Mouse (Mus musculus) liver, embryonic 14.5 days (tissue): ENCODE results near the gene Slc3a2. TPM values are rescaled to one million over a fixed set of nuclear protein-coding genes. Genes with fewer than 3 reads are reported as not detected.
"Not testable (repeated sequence)": the region's sequence is repeated elsewhere in the genome, so short reads cannot be mapped to it uniquely, and the experiment has no call there.

Experiments
- ATAC-seq: fragments of 200-750 bp; cut with Nextera tagmentation; 2 replicates; pipeline ENCODE4 v1.8.0; 2017; ENCODE audit warnings: moderate number of reproducible peaks, mild to moderate bottlenecking, moderate library complexity; ENCODE audit not compliant: insufficient read depth
- DNase-seq, 3 experiments: peaks; one replicate each; pipeline ENCODE4 v3.0.0-alpha.2; 2012 to 2013; ENCODE audit warnings: low read depth in 3 of 3, low spot score in 3 of 3
- H3K27ac ChIP-seq: fragments of 300-500 bp; sonication (generic); 2 replicates; pipeline ENCODE4 v1.5.1; 2014; ENCODE audit warnings: moderate library complexity, mild to moderate bottlenecking, control low read depth, inconsistent platforms
- H3K27me3 ChIP-seq: fragments of 300-500 bp; sonication (generic); 2 replicates; pipeline ENCODE4 v1.6.1; 2014; ENCODE audit warnings: mild to moderate bottlenecking, low read length, moderate library complexity; ENCODE audit not compliant: control insufficient read depth, insufficient read depth
- H3K36me3 ChIP-seq: fragments of 300-500 bp; sonication (generic); replicated peaks from 2 replicates; pipeline ENCODE4 v1.6.1; 2014; ENCODE audit warnings: low read depth; ENCODE audit not compliant: control insufficient read depth, insufficient read depth
- H3K4me1 ChIP-seq, 2 experiments: fragments of 200-500 bp in 1 of 2; fragments of 300-500 bp in 1 of 2; sonication (generic) in 1 of 2; replicated peaks; 2 replicates each; pipeline ENCODE4 v1.6.1; 2012 to 2014; ENCODE audit warnings: antibody characterized with exemption in 1 of 2, inconsistent platforms in 1 of 2, low read length in 1 of 2; ENCODE audit not compliant: control insufficient read depth in 2 of 2, insufficient read depth in 2 of 2
- H3K4me2 ChIP-seq: fragments of 300-500 bp; sonication (generic); 2 replicates; pipeline ENCODE4 v1.6.1; 2014; ENCODE audit warnings: low read depth, mild to moderate bottlenecking, control low read depth, moderate library complexity
- H3K4me3 ChIP-seq, 2 experiments: fragments of 200-500 bp in 1 of 2; fragments of 300-500 bp in 1 of 2; sonication (generic) in 1 of 2; 2 replicates each; pipeline ENCODE4 v1.5.1; 2012 to 2014; ENCODE audit warnings: low read depth in 2 of 2, low read length in 2 of 2, mild to moderate bottlenecking in 2 of 2, control low read depth in 1 of 2, inconsistent platforms in 1 of 2, moderate library complexity in 1 of 2; ENCODE audit not compliant: insufficient read depth in 1 of 2
- H3K9ac ChIP-seq: fragments of 300-500 bp; sonication (generic); replicated peaks from 2 replicates; pipeline ENCODE4 v1.6.1; 2014; ENCODE audit warnings: mild to moderate bottlenecking, control low read depth, moderate library complexity
- H3K9me3 ChIP-seq: fragments of 300-500 bp; sonication (generic); 2 replicates; pipeline ENCODE4 v1.6.1; 2016; ENCODE audit warnings: low read length, mixed read lengths; ENCODE audit not compliant: control insufficient read depth
- CTCF ChIP-seq: IDR thresholded peaks from 2 replicates; pipeline ENCODE4 v1.5.1; 2016; ENCODE audit warnings: antibody characterized with exemption, low read depth, control low read depth
- EP300 ChIP-seq: IDR thresholded peaks from 2 replicates; pipeline ENCODE4 v1.6.1; 2016; ENCODE audit warnings: antibody characterized with exemption, low read depth
- WGBS: fragments of 180-500 bp; shearing (Covaris S2); extraction: QIAGEN DNeasy Blood & Tissue Kit; methylation state at CpG from one replicate; pipeline ENCODE4 v1.1.7; 2014; ENCODE audit not compliant: insufficient replicate concordance; 5-methylcytosine and 5-hydroxymethylcytosine counted together
- polyA plus RNA-seq, 2 experiments: library from polyadenylated mRNA; depleted of rRNA in 1 of 2; stranded (reverse) in 1 of 2; unstranded in 1 of 2; fragments of >200 nt; fragmentation: Nextera tagmentation in 1 of 2; extraction: Ambion mirVana in 1 of 2; gene quantifications; 2 replicates each; pipeline versions ENCODE4 v1.2.1 to v1.2.3; 2012 to 2014

Gene Slc3a2
- polyA plus RNA-seq, 2 experiments, result 82.2 to 89.1 TPM

- H3K27ac ChIP-seq, result peak overlapping the region; percentile 96
- no peak for ATAC-seq
- no peak for TF ChIP-seq CTCF
- no peak for TF ChIP-seq EP300
- peak overlapping the region; percentile 97 to 98 for H3K4me3 ChIP-seq
- H3K9me3 ChIP-seq, result no peaks in the 10 kb centered on the region
- peak overlapping the region; percentile 87 for H3K4me2 ChIP-seq
- H3K27me3 ChIP-seq, result no peaks in the 10 kb centered on the region
- DNase-seq, result no peak
- peaks cover 34% of the 10 kb centered on the region for H3K36me3 ChIP-seq
- peaks cover 17 to 26% of the 10 kb centered on the region in 2 experiments for H3K4me1 ChIP-seq
- under 1% methylated on average over 20 of the region's 20 CpGs for WGBS
- H3K9ac ChIP-seq, result peak overlapping the region; percentile 100
Observed at GRCm38 (mm10) chr19:8723574-8724346, 591 bp upstream of the Slc3a2 start.

DNA sequence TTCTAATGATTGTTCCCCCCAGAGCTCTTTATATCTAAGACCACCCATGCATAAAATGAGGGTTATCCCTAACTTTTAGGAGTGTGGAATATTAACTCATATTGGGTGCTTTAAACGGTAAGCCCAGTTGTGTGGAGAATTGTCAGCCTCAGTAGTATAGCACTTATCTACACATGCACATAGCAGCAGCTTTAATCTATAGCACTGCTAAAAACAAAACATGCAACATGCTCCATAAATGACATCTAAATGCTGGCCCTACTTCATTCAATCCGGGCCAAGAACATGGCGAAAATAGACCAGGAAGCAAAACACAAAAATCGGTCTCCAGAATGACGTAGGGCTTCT, 636 bp downstream of the Slc3a2 start:
- DNase-seq (no peak), ATAC-seq (peak; percentile 7; the same call in 1 of the 2 replicates)
- Histone ChIP-seq H3K9me3 (no peaks in the 10 kb centered on the region), H3K27ac (peak overlapping the region; percentile 94), H3K36me3 (peaks cover 34% of the 10 kb centered on the region), H3K9ac (peak overlapping the region; percentile 81), H3K4me2 (peak overlapping the region; percentile 97), H3K4me1 (peaks cover 20 to 27% of the 10 kb centered on the region in 2 experiments), H3K27me3 (no peaks in the 10 kb centered on the region), H3K4me3 (peak overlapping the region; percentile 79 to 97)
- TF ChIP-seq EP300 (no peak), CTCF (no peak)
- under 1% methylated on average over 5 of the region's 5 CpGs for WGBS

- H3K9ac ChIP-seq, result peak overlapping the region; percentile 81
- no peak for DNase-seq
- H3K4me2 ChIP-seq, result peak overlapping the region; percentile 97
- H3K9me3 ChIP-seq, result no peaks in the 10 kb centered on the region
- peak overlapping the region; percentile 79 to 97 for H3K4me3 ChIP-seq
- no peaks in the 10 kb centered on the region for H3K27me3 ChIP-seq
- ATAC-seq, result no peak
- H3K36me3 ChIP-seq, result peaks cover 33% of the 10 kb centered on the region
- no peak for TF ChIP-seq EP300
- 37% methylated on average over 4 of the region's 4 CpGs for WGBS
- peaks cover 24 to 32% of the 10 kb centered on the region in 2 experiments for H3K4me1 ChIP-seq
- H3K27ac ChIP-seq, result peak overlapping the region; percentile 94
Observed at GRCm38 (mm10) chr19:8722021-8722420, 1.1 kb downstream of the Slc3a2 start.

DNA sequence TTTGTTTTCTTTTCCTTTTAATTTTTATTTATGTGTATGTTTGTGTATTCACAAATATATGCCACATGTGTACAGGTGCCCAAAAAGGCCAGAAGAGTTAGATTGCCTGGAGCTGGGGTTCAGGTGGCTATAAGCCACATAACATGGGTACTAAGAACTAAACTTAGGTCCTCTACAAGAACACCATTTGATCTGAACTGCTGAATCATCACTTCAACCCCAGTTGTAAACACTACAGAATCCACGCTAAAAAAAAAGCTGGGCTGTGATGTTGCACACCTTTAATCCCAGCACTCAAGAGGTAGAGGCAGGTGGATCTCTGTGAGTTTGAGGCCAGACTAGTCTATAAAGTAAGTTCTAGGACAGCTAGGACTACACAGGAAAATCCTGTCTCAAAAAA, 1.8 kb downstream of the Slc3a2 start:
- peaks cover 29 to 37% of the 10 kb centered on the region in 2 experiments for H3K4me1 ChIP-seq
- peak overlapping the region; percentile 81 for H3K9ac ChIP-seq
- no peaks in the 10 kb centered on the region for H3K27me3 ChIP-seq
- H3K36me3 ChIP-seq, result peaks cover 26% of the 10 kb centered on the region
- H3K27ac ChIP-seq, result peak overlapping the region; percentile 94
- no peak for TF ChIP-seq CTCF
- no peak for TF ChIP-seq EP300
- ATAC-seq, result no peak
- DNase-seq, result no peak
- peak overlapping the region; percentile 79 to 97; a peak in 3 of 4 replicates for H3K4me3 ChIP-seq
- peak overlapping the region; percentile 97 for H3K4me2 ChIP-seq
- no peaks in the 10 kb centered on the region for H3K9me3 ChIP-seq
- WGBS, result 35% methylated on average over 1 of the region's 1 CpGs

- H3K4me2 ChIP-seq, H3K9ac ChIP-seq, H3K4me3 ChIP-seq, H3K27me3 ChIP-seq, H3K9me3 ChIP-seq, ATAC-seq, H3K36me3 ChIP-seq, DNase-seq: not testable (repeated sequence)
- H3K27ac ChIP-seq, result peak overlapping the region; percentile 32; the same call in 1 of the 2 replicates
- H3K4me1 ChIP-seq, result peaks cover 44 to 45% of the 10 kb centered on the region in 2 experiments
- TF ChIP-seq CTCF, result peak; percentile 44; the same call in 1 of the 2 replicates
Observed at GRCm38 (mm10) chr19:8719037-8719436, 4.1 kb downstream of the Slc3a2 start.
